Mouse (Mus musculus) liver, embryonic 16.5 days (tissue): Measurements from ENCODE around the gene Crabp2. TPM values are rescaled to one million over a fixed set of nuclear protein-coding genes. Genes with fewer than 3 reads are reported as not detected.

ENCODE experiments used
- ATAC-seq: fragments of 200-750 bp; cut with Nextera tagmentation; 2 replicates; pipeline ENCODE4 v1.8.0; 2017; ENCODE audit warnings: low read depth, mild to moderate bottlenecking, moderate number of reproducible peaks, moderate library complexity
- H3K27ac ChIP-seq: fragments of 300-500 bp; sonication (generic); 2 replicates; pipeline ENCODE4 v1.5.1; 2014; ENCODE audit warnings: mild to moderate bottlenecking, low read length
- H3K27me3 ChIP-seq: fragments of 300-500 bp; sonication (generic); 2 replicates; pipeline ENCODE4 v1.6.1; 2014; ENCODE audit warnings: low read depth, low read length, mixed read lengths; ENCODE audit not compliant: control insufficient read depth, insufficient read depth
- H3K36me3 ChIP-seq: fragments of 300-500 bp; sonication (generic); 2 replicates; pipeline ENCODE4 v1.6.1; 2014; ENCODE audit warnings: mild to moderate bottlenecking; ENCODE audit not compliant: control insufficient read depth, insufficient read depth
- H3K4me1 ChIP-seq: fragments of 300-500 bp; sonication (generic); 2 replicates; pipeline ENCODE4 v1.6.1; 2014; ENCODE audit warnings: low read depth, low read length, mixed read lengths; ENCODE audit not compliant: control insufficient read depth
- H3K4me2 ChIP-seq: fragments of 300-500 bp; sonication (generic); 2 replicates; pipeline ENCODE4 v1.6.1; 2014; ENCODE audit warnings: low read depth, low read length, mixed read lengths
- H3K4me3 ChIP-seq: fragments of 300-500 bp; sonication (generic); 2 replicates; pipeline ENCODE4 v1.5.1; 2014; ENCODE audit warnings: low read depth, mild to moderate bottlenecking, low read length
- H3K9ac ChIP-seq: fragments of 300-500 bp; sonication (generic); 2 replicates; pipeline ENCODE4 v1.6.1; 2014; ENCODE audit warnings: low read depth, low read length
- H3K9me3 ChIP-seq: fragments of 300-500 bp; sonication (generic); replicated peaks from 2 replicates; pipeline ENCODE4 v1.6.1; 2016; ENCODE audit warnings: low read length; ENCODE audit not compliant: control insufficient read depth
- WGBS: fragments of 180-500 bp; shearing (Covaris S2); extraction: QIAGEN DNeasy Blood & Tissue Kit; methylation state at CpG from one replicate; pipeline ENCODE4 v1.1.7; 2014; ENCODE audit not compliant: insufficient replicate concordance; 5-methylcytosine and 5-hydroxymethylcytosine counted together
- polyA plus RNA-seq: library from polyadenylated mRNA; unstranded; fragments of >200 nt; fragmentation: Nextera tagmentation; extraction: Ambion mirVana; gene quantifications from 2 replicates; pipeline ENCODE4 v1.2.1, GENCODE M21; 2015

The Crabp2 gene
- polyA plus RNA-seq, 1 experiment from 2014 or later = 0.25 TPM

GRCm38 (mm10) chr3:87996401-87996800 lies 47.9 kb downstream of the Crabp2 start:
- Histone ChIP-seq H3K4me2 (no peak overlapping the region), H3K36me3 (no peaks in the 10 kb centered on the region), H3K4me3 (no peak overlapping the region), H3K9ac (no peak overlapping the region), H3K27me3 (peaks cover 77% of the 10 kb centered on the region), H3K27ac (no peak overlapping the region), H3K9me3 (no peaks in the 10 kb centered on the region), H3K4me1 (no peaks in the 10 kb centered on the region; the same call in 1 of the 2 replicates)
- no peak for ATAC-seq
- WGBS = 1% methylated on average over 14 of the region's 15 CpGs

GRCm38 (mm10) chr3:87996971-87997614 lies 48.6 kb downstream of the Crabp2 start:
- Histone ChIP-seq H3K27me3 (peaks cover 84% of the 10 kb centered on the region), H3K4me3 (peak overlapping the region; percentile 8; the same call in 1 of the 2 replicates), H3K27ac (no peak overlapping the region), H3K4me2 (0 out of 2 replicates have a peak overlapping the region, but pooled peaks have one; percentile 5), H3K9me3 (no peaks in the 10 kb centered on the region), H3K4me1 (no peaks in the 10 kb centered on the region; the same call in 1 of the 2 replicates), H3K36me3 (no peaks in the 10 kb centered on the region), H3K9ac (no peak overlapping the region)
- no peak for ATAC-seq
- WGBS = 1% methylated on average over 49 of the region's 49 CpGs

- WGBS = 4% methylated on average over 6 of the region's 7 CpGs
- Histone ChIP-seq H3K4me3 (no peak overlapping the region), H3K9ac (no peak overlapping the region), H3K36me3 (no peaks in the 10 kb centered on the region), H3K4me2 (no peak overlapping the region), H3K4me1 (no peaks in the 10 kb centered on the region; the same call in 1 of the 2 replicates), H3K27me3 (peaks cover 96% of the 10 kb centered on the region), H3K9me3 (no peaks in the 10 kb centered on the region), H3K27ac (no peak overlapping the region)
- ATAC-seq = no peak
Measured at GRCm38 (mm10) chr3:87998747-87999146, 50.3 kb downstream of the Crabp2 start.

- 1% methylated on average over 38 of the region's 38 CpGs for WGBS
- peaks cover 93% of the 10 kb centered on the region for H3K27me3 ChIP-seq
- no peak overlapping the region for H3K4me2 ChIP-seq
Measured at GRCm38 (mm10) chr3:87999243-87999895, 50.9 kb downstream of the Crabp2 start.

GRCm38 (mm10) chr3:88000181-88000580 lies 51.7 kb downstream of the Crabp2 start, which contains the start of gene Bcan:
Bcan (minus strand) TSS chr3:88000230.
- Histone ChIP-seq H3K4me2 (no peak within 1 kb of the TSS), H3K9me3 (no peaks in the 10 kb centered on the region), H3K27me3 (peaks cover 85% of the 10 kb centered on the region), H3K9ac (no peak within 1 kb of the TSS), H3K36me3 (no peaks in the 10 kb centered on the region), H3K4me1 (no peaks in the 10 kb centered on the region; the same call in 1 of the 2 replicates), H3K4me3 (0 out of 2 replicates have a peak within 1 kb of the TSS, but pooled peaks have one; percentile 5), H3K27ac (no peak within 1 kb of the TSS)
- no peak for ATAC-seq
- 2% methylated on average over 33 of the region's 39 CpGs for WGBS

More at GRCm38 (mm10) chr3:87999243-87999895, 50.9 kb downstream of the Crabp2 start:
- H3K4me3 ChIP-seq = no peak overlapping the region
- no peak for ATAC-seq
- no peak overlapping the region for H3K27ac ChIP-seq
- no peaks in the 10 kb centered on the region for H3K9me3 ChIP-seq
- no peak overlapping the region for H3K9ac ChIP-seq
- H3K36me3 ChIP-seq = no peaks in the 10 kb centered on the region
- no peaks in the 10 kb centered on the region; the same call in 1 of the 2 replicates for H3K4me1 ChIP-seq

GRCm38 (mm10) chr3:88000816-88001595 lies 52.5 kb downstream of the Crabp2 start:
- H3K27ac ChIP-seq = no peak overlapping the region
- H3K36me3 ChIP-seq = no peaks in the 10 kb centered on the region
- H3K9ac ChIP-seq = no peak overlapping the region
- 15% methylated on average over 11 of the region's 11 CpGs for WGBS
- H3K4me2 ChIP-seq = no peak overlapping the region
- H3K9me3 ChIP-seq = no peaks in the 10 kb centered on the region
- peaks cover 77% of the 10 kb centered on the region for H3K27me3 ChIP-seq
- ATAC-seq = no peak
- H3K4me1 ChIP-seq = no peaks in the 10 kb centered on the region; the same call in 1 of the 2 replicates
- H3K4me3 ChIP-seq = no peak overlapping the region

- no peak overlapping the region for H3K4me2 ChIP-seq
- no peaks in the 10 kb centered on the region for H3K36me3 ChIP-seq
- no peak for ATAC-seq
- WGBS = 3% methylated on average over 17 of the region's 17 CpGs
- H3K27me3 ChIP-seq = peaks cover 62% of the 10 kb centered on the region
- no peak overlapping the region for H3K27ac ChIP-seq
- no peaks in the 10 kb centered on the region for H3K9me3 ChIP-seq
- H3K4me1 ChIP-seq = no peaks in the 10 kb centered on the region
- no peak overlapping the region for H3K4me3 ChIP-seq
- no peak overlapping the region for H3K9ac ChIP-seq
Measured at GRCm38 (mm10) chr3:88002291-88002976, 54.0 kb downstream of the Crabp2 start.
